Mouse (Mus musculus) CD4-positive helper T cell, adult 2 months (primary cell): ENCODE measurements around the gene Btbd9.

Experiments
- DNase-seq: peaks from one replicate; pipeline ENCODE4 v3.0.0-alpha.2; 2012; ENCODE audit warnings: low read depth, missing footprints, low spot score

Gene Btbd9

GRCm38 (mm10) chr17:30484446-30485066 lies 91.7 kb downstream of the Btbd9 start:
- no peak for DNase-seq

DNA sequence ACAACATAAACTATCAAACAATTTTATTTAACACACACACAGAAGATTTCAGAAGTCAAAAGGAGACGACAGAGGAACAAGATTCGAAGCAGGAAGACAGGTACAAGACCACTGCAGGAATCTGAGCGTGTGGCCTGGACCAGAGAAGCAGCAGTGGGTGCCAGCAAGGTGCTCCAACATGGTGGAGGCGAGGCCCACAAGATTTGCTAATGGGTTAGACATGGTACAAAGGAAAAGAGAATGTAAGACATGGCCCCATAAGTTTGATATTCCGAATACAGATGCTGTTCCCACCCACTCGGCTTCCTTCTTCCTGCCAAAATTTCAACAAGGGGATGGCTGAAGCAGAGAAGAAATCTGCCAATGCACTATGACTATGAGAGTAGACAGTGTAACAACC lies 94.5 kb downstream of the Btbd9 start:
- DNase-seq = no peak

DNA sequence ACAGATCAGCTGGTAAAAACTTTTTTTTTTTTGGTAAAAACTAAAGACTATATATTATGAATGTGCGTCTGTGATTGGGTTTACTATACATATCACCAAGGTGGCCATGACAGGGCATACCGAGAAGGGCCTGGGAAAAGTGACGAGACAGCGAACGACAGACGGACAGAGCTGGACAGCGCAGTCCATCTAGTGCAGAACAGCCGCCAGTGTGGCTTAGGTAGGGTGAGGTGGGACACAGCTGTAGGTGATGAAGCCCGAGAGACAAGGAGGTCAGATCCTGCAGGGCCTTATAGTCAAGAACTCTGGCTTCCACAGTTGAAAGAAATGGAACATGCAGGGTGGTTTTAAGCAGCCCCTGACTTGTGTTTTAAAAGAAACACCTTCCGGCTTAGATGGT lies 94.9 kb downstream of the Btbd9 start:
- no peak for DNase-seq

- DNase-seq = no peak
Measured at GRCm38 (mm10) chr17:30480381-30480780, 95.9 kb downstream of the Btbd9 start.

- DNase-seq = no peak
Measured at GRCm38 (mm10) chr17:30478181-30478580, 98.1 kb downstream of the Btbd9 start.

DNA sequence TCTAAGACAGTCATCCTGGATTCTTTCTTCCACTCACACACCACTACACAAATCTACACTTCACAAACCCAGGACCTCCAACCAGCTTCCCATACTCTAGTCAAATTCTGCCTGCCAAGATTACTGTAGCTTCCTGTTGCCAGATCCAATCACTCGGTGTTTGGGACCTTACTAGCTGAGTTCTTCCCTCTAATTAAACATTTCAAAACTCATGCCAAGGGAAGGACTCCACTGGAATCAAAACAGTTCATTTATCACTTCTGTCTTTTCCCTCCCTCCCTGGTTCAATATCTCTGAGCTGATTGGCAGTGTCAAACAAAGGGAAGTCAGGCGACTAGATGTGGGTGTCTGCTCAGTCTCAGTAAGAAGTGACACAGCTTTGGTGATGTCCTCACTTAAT lies 101.7 kb downstream of the Btbd9 start:
- no peak for DNase-seq

DNA sequence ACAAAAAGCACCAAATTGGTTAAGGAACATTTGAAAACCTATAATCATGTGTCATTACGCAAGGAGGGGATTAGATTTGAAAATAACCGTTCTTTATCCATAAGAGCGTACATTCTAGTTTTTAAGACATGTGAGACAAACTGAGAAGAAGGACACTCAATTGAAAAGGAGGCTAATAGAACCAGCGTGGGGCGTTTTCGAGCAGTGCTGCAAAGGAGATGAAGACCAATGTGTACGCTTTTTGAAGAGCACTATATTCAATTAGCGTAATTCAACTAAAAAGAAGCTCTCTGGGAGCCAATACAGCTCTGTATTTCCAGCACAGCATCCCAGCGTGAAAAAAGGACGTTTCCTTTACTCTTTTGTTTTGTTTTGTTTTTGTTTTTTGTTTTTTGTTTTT lies 103.5 kb downstream of the Btbd9 start:
- DNase-seq = no peak

- DNase-seq = no peak
Measured at GRCm38 (mm10) chr17:30471512-30471911, 104.8 kb downstream of the Btbd9 start.

GRCm38 (mm10) chr17:30470790-30471189 lies 105.5 kb downstream of the Btbd9 start:
- DNase-seq = no peak

DNA sequence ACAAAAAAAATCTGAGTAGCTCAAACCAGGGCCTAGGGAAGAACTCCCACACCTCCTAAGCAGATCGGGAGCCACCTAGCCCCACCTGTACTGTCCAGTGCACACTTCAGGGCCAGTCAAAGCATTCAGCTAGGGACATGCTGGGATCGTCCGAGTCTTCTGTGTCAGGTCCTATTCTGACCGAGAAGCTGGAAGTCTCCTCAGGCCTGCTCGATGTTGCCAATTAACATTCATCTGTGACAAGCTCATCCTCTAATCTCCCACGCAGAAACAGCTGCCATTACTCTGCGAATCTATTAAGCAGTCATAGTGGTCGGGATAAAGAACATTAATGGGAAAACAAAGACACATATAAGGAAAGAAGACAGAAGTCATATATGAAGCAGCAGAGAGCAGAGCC lies 106.0 kb downstream of the Btbd9 start:
- DNase-seq = no peak

- no peak for DNase-seq
Measured at GRCm38 (mm10) chr17:30469511-30470076, 106.7 kb downstream of the Btbd9 start.

DNA sequence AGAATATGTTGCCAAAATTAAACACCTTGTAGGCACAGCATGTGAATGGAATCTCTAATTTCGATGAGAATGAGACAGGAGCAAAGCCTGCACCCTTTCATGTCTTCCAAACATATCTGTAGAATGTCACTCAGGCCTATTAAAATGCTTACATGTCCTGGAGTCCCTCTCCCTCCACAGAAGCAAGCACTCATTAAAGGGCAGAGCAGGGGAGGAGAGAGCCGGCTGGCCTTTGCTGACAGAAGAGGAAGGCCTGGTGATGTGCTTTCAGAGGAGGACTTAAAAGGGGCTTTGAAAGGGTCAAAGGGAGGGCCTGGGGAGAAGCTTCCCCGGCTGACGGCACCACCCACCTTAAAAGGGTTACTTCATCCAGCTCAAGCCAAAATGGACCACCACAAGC lies 107.9 kb downstream of the Btbd9 start:
- DNase-seq = no peak

DNA sequence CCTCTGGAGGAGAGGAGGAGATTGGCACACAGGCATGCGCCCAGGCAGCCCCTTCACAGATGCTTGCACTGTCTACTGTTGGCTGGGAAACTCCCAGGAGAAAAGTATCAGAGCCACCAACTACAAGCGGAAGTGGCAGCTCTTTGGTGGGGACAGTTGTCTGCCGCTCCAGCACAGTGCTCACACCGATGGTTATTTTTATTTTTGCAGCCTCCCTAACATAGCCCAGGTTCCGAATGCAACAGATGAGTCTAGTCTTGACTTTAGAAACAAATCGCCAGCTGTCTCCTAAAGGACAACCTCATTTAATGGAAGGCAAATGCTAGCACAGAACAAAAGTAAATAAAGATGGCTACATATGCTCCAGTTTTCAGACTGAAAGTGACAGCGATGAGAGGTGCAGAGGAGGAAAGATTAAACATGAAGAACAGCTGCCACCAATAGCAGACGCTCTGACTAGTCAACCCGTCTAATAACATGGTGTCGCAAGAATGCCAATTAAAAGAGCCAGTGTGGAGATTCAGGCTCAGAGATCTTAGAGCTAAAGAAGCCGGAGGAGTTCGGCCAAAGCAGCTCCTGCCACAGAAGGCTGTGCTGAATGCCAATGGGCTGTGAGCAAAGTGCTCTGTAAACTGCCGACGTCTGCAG lies 108.6 kb downstream of the Btbd9 start:
- no peak for DNase-seq

GRCm38 (mm10) chr17:30465060-30465762 lies 111.1 kb downstream of the Btbd9 start:
- DNase-seq = no peak

DNA sequence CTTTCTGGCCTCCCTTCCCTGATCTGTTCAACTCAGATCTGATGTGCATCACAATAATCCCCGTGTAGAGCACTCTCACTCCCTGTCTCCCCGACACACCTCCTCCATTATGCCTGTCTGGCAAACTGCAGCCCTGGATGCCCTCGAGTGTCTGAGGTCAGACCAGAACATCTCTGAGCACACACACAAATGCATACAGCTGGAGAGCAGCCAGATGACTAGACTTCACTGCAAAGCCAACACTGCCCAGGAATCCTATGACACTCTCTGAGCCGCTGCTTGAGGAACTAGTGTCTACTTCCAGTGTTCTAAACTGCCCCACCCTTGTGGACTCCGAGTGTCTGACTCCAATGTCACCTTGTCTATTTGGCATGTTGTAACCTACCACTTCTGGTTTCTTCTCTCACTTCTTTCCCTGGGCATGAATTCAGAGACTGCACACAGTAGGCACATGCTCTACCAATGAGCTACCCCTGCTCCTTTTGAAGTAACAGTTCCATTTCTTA lies 112.0 kb downstream of the Btbd9 start:
- DNase-seq = no peak

- no peak for DNase-seq
Measured at GRCm38 (mm10) chr17:30460727-30461349, 115.5 kb downstream of the Btbd9 start.

- no peak for DNase-seq
Measured at GRCm38 (mm10) chr17:30459706-30460105, 116.6 kb downstream of the Btbd9 start.

GRCm38 (mm10) chr17:30458926-30459325 lies 117.4 kb downstream of the Btbd9 start:
- DNase-seq = no peak

DNA sequence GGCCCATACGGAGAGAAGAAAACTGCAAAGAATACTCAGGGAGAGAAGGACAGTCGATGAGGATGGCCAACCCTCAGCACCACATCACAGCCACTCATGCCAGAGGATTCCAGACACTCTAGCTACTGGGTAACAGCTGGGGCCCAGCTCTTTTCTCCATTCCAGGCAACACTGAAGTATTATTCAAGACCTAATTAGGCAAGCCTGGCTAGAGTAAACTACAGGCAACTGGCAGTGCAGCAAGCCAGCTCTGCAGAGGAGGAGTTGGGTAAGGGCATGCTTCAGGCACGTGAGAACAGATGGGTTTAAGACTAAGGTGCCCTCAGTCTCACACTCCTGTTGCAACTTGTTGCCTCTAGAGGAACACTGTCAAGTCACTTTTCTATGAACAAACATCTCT lies 118.0 kb downstream of the Btbd9 start:
- DNase-seq = no peak

GRCm38 (mm10) chr17:30457486-30457885 lies 118.8 kb downstream of the Btbd9 start:
- DNase-seq = no peak

GRCm38 (mm10) chr17:30456293-30456692 lies 120.0 kb downstream of the Btbd9 start:
- no peak for DNase-seq

- peak; percentile 69 for DNase-seq
Measured at GRCm38 (mm10) chr17:30454862-30455243, 121.4 kb downstream of the Btbd9 start.
